Mouse (Mus musculus): Measurements from ENCODE around the gene Cldn20.

DNA sequence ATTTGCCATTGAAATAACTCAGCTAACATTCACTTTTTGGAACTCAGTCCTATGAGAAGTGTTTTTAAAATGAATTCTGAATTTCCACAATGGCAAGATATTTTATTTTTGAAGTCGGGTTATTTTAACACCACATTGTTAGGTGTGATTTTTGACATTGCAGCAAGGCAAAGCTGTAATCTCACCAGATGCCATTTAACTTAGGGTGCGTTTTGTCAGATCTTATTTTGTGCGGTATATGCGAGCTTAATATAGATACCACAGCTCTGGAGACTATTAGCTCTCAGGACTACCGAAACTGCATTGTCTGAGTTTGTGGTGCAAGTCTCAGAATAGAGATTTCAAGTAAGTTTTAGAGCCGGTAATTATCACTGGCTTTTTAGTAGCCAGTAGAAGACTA lies 32.3 kb upstream of the Cldn20 start:
- no peak for TF ChIP-seq POLR2A (IDR thresholded peaks at IDR 0.05; ENCODE audit: borderline replicate concordance, control insufficient read depth, low read depth, low read length)
- TF ChIP-seq CTCF (IDR thresholded peaks at IDR 0.05; ENCODE audit: control insufficient read depth, insufficient read depth, low read length) = no peak

All from bone marrow, adult 2 months (tissue).